Mouse (Mus musculus): ENCODE data around the gene Tinf2. TPM values are rescaled to one million over a fixed set of nuclear protein-coding genes. Genes with fewer than 3 reads are reported as not detected.

Gene Tinf2
- total RNA-seq, 2 experiments from 2014 or later, result 33.0 to 33.2 TPM

DNA sequence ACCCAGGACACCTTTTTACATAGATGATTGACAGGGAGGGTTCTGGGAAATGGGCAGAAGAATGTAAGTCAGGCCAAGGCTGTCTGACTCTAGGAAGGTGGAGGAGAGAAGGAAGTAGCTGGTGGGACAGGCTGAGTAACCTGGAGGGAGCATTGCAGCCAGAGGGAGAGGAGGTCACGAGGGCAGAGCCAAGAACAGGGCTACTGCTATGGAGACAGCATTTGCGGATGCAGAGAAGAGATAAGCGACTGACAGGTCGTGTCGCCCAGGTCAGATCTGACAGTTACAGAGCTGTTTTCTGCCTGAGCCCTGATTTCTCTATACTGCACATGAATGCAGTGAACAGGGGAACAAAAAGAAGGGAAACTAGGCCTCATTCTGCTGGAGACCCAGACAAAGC lies 25.8 kb upstream of the Tinf2 start:
- DNase-seq (ENCODE audit: low spot score in 2 of 2), result no peak

DNA sequence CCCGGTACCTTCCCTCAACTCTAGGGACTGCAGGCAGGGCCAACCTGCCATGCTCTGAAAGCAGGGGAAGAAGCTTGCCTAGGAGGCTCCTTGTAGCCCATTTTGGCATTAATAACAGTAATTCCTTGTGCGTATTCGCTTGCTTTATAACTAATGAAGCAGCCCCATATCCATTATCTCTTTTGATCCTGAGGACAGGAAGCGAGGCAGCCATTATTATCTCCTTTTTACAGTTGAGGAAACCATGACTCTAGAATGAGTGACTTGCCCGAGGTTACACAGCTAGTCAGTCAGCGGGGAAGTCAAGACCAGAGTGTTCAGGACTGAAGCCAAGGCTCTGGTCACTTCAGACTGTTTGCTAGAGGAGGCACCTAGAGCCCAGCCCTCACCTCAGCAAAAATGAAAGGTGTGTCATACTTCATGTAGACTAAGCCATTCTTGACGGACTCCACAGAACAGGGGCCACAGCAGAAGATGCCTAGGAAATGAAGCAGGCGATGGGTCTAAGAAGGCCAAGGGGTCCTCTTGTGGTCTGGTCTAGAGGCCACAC lies 24.5 kb upstream of the Tinf2 start:
- DNase-seq (ENCODE audit: low spot score in 2 of 2), result no peak

DNA sequence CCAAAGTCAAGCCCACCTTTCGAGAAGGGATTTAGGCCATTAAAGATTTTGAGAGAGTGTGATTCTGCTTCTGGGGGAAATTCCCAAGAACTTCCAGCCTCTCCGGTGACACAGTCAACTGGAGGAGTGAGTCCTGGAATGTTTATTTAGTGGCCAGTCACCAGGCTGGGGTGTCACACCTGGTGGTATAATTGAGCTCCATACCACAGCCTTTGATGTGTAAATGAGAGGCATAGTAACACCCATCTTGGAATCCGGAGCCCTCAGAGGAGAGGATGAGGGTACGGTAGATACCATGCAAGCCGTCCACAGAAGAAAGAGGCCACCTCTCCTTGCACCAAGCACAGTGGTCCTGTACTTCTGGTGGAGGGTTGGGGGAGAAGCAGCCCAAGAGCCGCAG lies 21.1 kb upstream of the Tinf2 start:
- no peak for DNase-seq (ENCODE audit: low spot score in 2 of 2)

DNA sequence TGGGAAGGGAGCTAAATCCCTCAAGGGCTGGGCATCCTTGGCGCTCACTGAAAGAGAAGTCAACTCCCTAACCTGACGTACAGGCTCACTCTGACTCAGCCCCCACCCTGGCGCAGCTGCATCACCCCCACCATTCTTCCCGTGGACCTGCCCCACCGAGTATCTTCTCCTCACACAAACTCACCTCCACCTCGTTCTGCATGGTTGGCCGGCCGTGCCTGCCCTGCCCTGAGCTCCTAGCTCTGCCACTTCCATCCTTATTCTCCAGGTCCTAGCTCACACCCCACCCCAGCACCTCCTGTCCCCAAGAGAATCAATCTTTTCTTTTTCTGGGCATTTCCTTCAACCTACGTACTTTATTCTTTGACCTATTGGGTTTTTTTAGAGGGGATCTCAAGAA lies 19.5 kb upstream of the Tinf2 start:
- DNase-seq (ENCODE audit: low spot score in 2 of 2), result no peak

DNA sequence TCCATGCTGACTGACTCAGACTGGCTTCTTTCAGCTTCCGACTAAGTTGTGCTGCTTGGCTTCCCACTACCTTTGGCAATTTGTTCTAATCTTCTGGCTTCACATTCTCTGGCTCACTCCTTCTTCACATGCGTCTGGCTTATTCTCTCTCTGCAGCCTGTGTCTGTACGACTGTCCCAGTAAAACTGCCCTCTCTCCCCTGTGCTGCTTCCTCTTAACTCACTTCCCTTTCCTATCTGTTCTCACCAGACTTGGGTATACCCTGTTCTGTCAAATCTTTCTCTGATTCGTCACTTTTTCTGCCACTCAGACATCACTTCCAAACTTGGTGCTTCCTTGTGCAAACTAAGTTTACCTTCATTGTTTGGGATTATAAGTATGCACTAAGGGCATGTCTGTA lies 15.6 kb upstream of the Tinf2 start:
- no peak for DNase-seq (ENCODE audit: low spot score in 2 of 2)

DNA sequence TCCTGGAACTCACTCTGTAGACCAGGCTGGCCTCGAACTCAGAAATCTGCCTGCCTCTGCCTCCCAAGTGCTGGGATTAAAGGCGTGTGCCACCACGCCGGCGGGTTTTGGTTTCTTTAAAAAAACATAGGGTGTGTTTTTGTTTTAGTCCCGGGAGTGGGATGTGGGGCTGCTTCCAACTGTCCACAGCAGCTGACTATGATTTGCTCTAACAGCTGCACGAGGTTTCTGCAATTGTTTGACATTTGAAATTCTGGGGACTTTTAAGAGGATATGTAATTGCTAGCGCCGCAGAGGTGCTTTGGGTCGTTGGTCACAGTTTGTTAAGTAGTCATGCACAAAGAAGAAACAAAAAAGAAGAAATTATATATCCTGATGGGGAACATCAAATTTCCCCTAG lies 7.8 kb upstream of the Tinf2 start:
- DNase-seq (ENCODE audit: low spot score in 2 of 2), result no peak

DNA sequence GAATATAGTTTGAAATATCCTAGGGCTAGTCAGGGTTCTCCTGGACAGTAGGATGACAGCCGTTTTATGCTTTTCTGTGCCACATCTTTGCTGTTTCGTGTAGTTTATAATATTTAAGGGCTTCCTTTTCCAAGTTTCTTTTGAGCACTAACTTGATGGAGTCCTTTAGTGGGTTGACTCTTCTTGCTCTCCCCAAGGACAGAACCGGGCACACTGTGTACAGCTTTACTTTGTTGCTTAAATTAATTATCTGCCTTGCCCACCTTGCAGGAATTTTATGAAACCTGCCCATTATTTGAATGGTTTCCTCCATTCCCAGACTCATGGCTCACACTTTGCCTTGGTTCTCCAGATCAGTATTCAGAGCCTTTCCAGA lies 486 bp upstream of the Tinf2 start:
- no peak for DNase-seq (ENCODE audit: low spot score in 2 of 2)

DNA sequence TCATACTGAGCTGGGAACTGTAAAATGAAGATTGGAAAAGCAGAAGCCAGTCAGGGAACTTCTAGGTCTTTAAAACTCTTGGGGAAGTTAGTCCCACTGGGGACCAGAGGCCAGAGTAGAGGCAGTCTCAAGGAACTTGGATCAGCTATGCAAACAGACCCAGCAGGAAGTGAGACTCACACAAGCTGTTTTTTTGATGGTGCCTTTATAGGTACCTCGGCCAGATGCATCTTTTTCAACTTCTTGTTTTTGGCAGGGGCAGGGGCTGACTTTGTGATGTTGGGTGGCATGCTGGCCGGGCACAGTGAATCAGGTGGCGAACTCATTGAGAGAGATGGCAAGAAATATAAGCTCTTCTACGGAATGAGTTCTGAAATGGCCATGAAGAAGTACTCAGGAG lies 4.0 kb downstream of the Tinf2 start:
- no peak for DNase-seq (ENCODE audit: low spot score in 2 of 2)

DNA sequence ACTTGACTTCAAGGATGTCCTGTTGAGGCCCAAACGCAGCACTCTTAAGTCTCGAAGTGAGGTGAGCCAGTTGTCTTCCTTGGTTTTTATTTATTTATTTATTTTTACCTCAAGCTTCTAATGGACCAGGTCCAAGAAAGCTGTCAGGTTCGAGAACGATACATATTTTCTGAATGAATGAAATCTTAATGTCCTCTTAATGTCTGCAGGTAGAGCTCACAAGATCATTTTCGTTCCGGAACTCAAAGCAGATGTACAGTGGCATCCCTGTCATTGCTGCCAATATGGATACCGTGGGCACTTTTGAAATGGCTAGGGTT lies 8.9 kb downstream of the Tinf2 start:
- no peak for DNase-seq (ENCODE audit: low spot score in 2 of 2)

DNA sequence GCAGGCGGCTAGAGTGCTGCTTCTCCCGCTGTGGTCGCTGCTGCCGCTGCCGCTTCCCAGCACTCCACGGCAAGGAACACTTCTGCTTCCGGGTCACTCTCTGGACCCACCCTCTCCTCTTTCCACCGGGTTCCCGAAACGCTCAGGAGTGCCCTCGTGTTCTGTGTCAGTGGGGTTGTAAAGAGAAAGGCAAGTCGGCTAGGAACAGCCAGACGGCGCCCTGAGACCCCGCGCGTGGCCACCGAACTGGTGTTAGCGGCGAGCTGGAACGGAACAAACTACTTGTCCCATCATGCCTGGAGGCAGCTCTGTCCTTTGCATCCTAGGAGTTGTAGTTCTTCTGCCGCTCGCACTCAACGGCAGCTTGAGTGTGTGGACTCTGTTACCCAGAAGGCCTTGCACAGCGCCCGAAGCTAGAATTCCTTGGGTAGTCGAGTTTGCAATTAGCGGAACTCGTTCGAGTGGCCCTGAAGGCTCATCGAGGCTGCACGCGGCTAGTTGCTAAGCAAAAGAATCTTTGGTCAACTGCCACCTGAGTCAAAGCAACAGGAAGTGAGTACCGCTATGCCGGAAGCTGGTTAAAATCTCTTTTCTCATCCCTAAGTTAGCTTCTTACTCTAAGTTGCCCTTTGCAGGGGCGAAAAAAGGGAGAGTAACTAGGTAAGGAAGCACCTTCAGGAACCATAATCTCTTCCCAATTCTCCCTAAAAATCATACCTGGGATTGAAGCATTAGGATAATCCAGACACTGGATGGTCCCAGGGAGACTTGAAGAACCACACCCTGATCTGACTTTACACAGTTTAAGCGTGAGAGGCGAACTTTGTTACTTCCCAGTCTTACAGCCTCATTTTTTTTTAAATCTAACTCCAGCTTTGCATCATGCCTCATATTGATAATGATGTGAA lies 9.5 kb downstream of the Tinf2 start, which contains the start of the genes Gmpr2 and Nedd8:
Gene Gmpr2, plus strand, starts transcription at position 109 of the 908 bp plus-strand sequence.
Gene Nedd8, minus strand, starts transcription at position 292 of the 908 bp plus-strand sequence.
- DNase-seq (ENCODE audit: low spot score in 2 of 2), result peak; percentile 46 to 80

DNA sequence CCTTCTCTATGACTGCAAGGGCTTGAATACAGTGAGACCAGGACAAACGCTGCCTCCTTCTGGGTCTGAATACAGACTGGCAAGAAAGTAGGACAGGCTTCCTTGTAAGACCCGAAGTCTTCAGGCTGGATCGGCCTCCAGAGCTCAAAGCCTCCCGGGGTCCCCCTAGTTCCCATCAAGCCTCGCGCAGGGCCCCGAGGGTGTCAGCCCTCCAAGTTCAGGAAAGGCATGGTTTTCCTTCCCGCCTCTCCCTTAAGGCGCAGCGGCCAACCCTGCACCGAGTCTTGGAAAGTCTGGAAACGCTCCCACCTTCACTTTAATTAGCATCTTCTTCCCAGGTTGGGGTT lies 10.2 kb downstream of the Tinf2 start:
- DNase-seq (ENCODE audit: low spot score in 2 of 2), result no peak

DNA sequence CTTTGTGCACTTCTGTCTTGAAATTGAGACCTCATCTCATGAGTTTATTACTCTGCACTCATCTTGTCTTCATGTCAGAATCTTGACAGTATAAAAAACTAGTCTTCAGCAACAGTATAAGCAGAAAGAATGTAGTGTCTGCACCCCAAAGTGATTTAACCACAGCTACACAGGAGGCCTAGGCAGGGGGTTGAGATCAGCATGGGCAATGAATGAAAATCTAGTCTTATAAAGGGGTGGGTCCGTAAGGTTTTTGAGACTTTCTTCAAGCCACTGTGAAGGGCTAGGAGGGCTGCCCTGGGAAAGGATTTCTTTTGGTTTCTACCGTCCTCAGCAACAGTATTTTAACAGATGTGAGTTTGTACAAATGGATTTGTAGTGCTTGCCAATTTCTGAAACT lies 21.0 kb downstream of the Tinf2 start:
- no peak for DNase-seq (ENCODE audit: low spot score in 2 of 2)

DNA sequence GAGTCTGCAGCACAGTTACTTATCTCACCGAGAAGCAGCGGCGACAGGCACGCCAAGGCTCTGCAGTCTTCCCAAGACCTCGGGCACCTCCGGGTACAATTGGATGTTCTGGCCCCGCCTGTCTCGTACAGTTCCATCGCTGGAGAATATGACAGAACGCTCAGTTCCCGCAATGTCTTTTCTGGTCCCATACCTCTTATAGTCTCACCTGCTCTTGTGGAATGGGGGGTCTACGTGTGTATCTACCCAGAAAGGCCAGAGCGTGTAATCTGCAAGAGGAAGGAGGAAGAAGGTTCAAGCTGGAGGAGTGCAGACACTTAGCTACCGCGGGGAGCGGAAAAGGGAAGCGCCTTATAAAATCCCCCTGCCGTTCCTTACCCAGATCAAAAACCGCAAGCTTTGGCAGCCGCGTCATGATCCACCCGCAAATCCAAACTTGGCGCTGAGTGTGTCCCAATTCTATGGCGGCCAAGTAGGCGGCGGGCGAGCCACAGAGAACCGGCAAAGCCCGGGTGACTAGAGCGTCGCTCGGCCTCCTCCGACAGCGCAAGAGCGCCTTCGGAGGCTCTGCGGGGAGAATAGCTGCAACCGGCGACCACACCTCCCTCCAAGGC lies 21.6 kb downstream of the Tinf2 start, which contains the start of gene Mdp1:
Gene Mdp1, minus strand, starts transcription at position 549 of the 614 bp plus-strand sequence.
- DNase-seq (ENCODE audit: low spot score in 2 of 2), result peak; percentile 60 to 64

DNA sequence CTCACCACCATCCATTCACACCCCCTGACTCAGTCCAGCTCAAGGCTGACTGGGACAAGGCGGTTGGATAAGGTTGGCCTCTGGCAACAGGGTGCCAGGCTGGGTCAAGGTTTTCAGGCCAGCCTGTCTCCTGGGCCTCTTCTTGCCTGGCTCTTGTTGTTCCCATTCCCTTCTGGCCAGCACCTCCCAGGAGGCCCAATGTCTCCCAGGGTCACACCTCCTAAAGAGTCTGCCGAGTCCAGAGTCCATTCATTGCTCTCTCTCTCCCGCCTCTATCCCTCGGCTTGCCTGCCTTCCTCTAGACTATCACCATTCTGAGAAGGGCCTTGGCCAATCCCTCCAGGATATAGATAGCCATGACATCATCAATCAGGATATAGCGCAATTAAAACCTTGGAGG lies 23.6 kb downstream of the Tinf2 start:
- no peak for DNase-seq (ENCODE audit: low spot score in 2 of 2)

DNA sequence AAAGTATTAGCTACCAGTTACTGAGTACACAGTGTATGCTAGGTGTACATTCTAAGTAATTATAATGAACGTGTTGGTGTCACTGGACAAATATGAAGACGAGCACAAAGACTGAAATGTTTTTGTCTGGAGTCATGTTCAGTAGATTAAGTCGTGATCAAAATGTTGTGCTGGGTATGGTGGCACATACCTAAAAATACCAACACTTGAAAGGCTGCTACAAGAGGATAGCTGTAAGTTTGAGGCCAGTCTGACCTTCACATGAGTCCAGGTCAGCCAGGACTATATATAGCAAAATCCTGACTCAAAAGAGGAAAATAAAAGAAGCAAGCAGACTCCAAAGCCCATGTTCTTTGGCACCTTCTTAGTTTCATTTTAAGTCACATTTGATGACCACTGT lies 24.7 kb downstream of the Tinf2 start:
- no peak for DNase-seq (ENCODE audit: low spot score in 2 of 2)

DNA sequence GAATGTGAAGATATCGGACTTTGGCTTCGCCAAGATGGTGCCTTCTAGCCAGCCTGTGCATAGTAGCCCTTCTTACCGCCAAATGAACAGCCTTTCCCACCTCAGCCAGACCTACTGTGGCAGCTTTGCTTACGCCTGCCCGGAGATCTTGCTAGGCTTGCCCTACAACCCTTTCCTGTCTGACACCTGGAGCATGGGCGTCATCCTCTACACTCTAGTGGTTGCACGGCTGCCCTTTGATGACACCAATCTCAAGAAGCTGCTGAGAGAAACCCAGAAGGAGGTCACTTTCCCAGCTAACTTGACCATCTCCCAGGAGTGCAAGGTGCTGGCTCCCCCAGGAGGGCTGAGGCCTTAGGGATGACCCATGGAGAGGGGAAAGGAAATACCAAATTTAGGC lies 30.1 kb downstream of the Tinf2 start:
- no peak for DNase-seq (ENCODE audit: low spot score in 2 of 2)

DNA sequence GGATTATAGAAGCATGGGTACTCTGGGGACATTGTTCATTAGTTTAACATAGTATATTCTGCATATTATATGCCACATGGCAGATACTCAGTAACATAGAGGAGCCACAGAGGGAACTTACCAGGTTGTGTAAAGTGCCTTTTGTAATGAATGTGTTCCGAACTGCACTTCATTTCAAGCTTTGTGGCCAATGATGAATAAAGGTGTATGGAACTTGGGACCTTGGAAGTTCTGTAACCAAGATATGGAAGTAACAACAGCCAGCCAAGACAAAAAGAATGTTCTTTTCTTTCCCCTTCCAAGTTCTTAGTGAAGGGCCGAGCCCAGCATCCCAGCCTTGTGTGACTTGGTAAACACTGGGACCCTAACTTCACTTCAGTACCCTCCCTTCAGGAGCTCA lies 31.7 kb downstream of the Tinf2 start, which contains the start of gene Tssk4:
Gene Tssk4, plus strand, starts transcription at position 301 of the 400 bp plus-strand sequence.
- DNase-seq (ENCODE audit: low spot score in 2 of 2), result no peak

DNA sequence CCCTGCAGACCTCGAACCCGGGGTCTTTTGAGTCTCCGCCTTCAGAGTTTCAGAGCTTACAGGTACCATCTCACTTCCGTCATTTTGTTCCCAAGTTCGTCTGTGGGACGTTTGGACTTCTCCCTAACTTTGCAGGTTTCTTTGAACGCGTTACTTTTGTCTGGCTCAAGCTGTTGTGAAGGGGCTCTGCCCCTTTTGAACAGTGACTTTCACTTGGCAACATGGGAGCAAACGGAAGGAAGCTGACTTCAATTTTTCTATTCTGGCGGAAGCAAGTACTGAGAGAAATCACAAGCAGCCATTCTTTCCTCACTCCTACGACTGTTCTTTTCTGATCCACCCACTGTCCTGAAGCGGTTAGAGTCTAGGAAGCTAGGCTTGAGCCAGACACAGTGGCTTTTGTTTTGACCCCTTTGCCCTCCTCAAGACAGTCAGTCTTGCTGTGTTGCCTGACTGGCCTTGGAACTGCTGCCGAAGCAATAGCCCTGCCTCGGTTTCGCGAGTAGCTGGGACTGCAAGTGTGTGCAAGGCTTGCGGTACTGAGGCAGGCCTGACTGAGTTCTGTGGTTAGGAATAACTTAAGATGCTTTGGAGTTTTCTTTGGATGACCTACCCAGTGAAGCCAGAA lies 37.2 kb downstream of the Tinf2 start:
- DNase-seq (ENCODE audit: low spot score in 2 of 2), result no peak

DNA sequence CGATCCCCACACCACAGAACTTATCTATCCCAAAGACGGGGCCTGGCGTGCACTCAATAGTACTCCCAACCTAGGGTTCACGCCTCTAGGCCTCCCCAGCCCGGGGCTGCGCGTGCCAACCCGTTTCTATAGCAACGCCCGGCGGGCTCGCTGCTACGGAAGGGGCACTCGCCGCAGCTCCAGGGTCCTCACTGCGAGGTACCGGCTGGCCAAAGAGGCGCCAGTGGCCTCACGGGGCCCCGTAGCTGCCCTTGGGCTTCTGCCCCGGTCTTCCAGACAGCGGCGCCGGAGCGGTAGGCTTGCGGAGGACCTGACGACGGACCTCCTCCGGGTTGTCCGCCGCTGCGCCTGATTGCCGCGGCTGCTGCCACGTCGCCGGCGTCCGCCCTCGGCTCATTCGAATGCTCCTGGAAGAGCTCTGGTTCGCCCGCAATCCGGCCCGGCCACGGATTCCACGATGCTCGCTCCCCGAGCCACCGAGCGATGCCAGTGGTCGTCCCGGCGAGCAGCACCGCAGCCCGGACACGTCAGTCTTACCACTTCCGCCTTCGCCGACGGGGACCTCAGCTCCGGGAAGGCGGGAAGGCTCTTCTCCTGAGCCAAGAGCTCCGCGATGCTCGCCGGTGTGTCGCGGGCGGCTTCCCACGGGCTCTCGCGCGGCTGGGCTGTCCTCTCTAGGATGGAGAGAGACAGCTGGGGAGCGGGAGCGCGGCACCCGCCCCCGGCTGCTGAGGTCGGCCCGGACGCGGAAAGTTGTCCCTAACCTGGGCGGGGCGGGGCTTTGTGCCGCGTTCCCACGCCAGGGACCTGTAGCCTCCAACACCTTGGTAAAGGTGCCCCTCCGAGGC lies 38.3 kb downstream of the Tinf2 start, which contains the start of gene Tm9sf1:
Gene Tm9sf1, minus strand, starts transcription at position 747 of the 848 bp plus-strand sequence.
- peak; percentile 73 to 83 for DNase-seq (ENCODE audit: low spot score in 2 of 2)

DNA sequence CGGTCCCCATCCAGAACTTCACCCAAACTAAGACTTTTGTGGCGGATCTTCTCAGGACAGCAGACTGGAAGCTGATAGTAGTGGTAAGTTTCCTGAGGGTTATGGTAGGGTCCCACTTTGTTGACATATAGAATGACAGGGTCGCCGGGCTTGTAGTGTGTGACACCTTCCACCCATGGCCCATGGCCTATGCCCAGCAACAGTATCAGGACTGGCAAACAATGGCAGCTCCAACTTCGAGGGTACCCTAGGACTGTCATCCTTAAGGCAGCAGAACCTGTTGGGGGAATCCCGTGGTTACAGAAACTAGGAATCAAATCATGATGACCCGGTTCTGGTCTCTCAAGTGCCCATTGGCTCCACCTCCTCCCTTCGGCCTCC lies 39.0 kb downstream of the Tinf2 start:
- no peak for DNase-seq (ENCODE audit: low spot score in 2 of 2)

DNA sequence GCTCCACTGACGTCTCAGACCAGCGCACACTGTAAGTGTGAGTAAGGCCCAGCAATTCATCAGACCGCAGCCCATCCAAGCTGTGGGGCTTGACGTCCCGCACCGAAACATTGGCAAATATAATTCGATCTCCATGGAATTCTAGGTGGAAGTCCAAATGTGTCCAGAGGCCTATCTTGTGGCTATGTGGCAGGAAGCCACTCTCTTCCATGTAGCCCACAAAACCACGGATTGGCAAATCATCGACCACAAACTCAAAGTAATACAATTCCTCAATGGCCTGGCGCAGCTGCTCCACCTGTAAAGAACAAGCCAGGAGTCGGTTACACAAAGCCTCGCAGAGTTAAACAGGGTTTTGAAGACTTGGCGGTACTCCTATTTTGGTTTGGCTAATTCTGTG lies 40.3 kb downstream of the Tinf2 start:
- DNase-seq (ENCODE audit: low spot score in 2 of 2), result no peak

Measured in adrenal gland, postnatal 4 days (tissue).